Mouse (Mus musculus) heart, embryonic 16.5 days (tissue): ENCODE measurements around the gene Sympk. TPM values are rescaled to one million over a fixed set of nuclear protein-coding genes. Genes with fewer than 3 reads are reported as not detected.

Experiments used
- ATAC-seq: fragments of 200-750 bp; cut with Nextera tagmentation; replicated peaks from 2 replicates; pipeline ENCODE4 v1.8.0; 2017; ENCODE audit warnings: moderate number of reproducible peaks; ENCODE audit not compliant: insufficient read depth, low FRiP score; ENCODE audit errors: extremely low read depth
- H3K27ac ChIP-seq: fragments of 300-500 bp; sonication (generic); 2 replicates; pipeline ENCODE4 v1.5.1; 2014; ENCODE audit warnings: mild to moderate bottlenecking, low read length, control low read depth, moderate library complexity
- H3K27me3 ChIP-seq: fragments of 300-500 bp; sonication (generic); 2 replicates; pipeline ENCODE4 v1.6.1; 2014; ENCODE audit warnings: low read length, mixed read lengths; ENCODE audit not compliant: control insufficient read depth, insufficient read depth
- H3K36me3 ChIP-seq: fragments of 300-500 bp; sonication (generic); 2 replicates; pipeline ENCODE4 v1.6.1; 2014; ENCODE audit not compliant: control insufficient read depth, insufficient read depth
- H3K4me1 ChIP-seq: fragments of 300-500 bp; sonication (generic); 2 replicates; pipeline ENCODE4 v1.6.1; 2014; ENCODE audit warnings: low read length, mixed read lengths; ENCODE audit not compliant: control insufficient read depth, insufficient read depth
- H3K4me2 ChIP-seq: fragments of 300-500 bp; sonication (generic); 2 replicates; pipeline ENCODE4 v1.6.1; 2014; ENCODE audit warnings: low read depth, mild to moderate bottlenecking, control low read depth, low read length
- H3K4me3 ChIP-seq: fragments of 300-500 bp; sonication (generic); 2 replicates; pipeline ENCODE4 v1.5.1; 2014; ENCODE audit warnings: mild to moderate bottlenecking, control low read depth, low read length
- H3K9ac ChIP-seq: fragments of 300-500 bp; sonication (generic); 2 replicates; pipeline ENCODE4 v1.6.1; 2014; ENCODE audit warnings: low read length, control low read depth
- H3K9me3 ChIP-seq: fragments of 300-500 bp; sonication (generic); replicated peaks from 2 replicates; pipeline ENCODE4 v1.6.1; 2016; ENCODE audit warnings: low read length; ENCODE audit not compliant: control insufficient read depth
- WGBS: fragments of 180-500 bp; shearing (Covaris S2); extraction: QIAGEN DNeasy Blood & Tissue Kit; methylation state at CpG from one replicate; pipeline ENCODE4 v1.1.7; 2014; 5-methylcytosine and 5-hydroxymethylcytosine counted together
- polyA plus RNA-seq: library from polyadenylated mRNA; unstranded; fragments of >200 nt; fragmentation: Nextera tagmentation; extraction: Ambion mirVana; gene quantifications from 2 replicates; pipeline ENCODE4 v1.2.1, GENCODE M21; 2015

Gene Sympk
- polyA plus RNA-seq: 25.3 and 25.6 TPM in 2 replicates

DNA sequence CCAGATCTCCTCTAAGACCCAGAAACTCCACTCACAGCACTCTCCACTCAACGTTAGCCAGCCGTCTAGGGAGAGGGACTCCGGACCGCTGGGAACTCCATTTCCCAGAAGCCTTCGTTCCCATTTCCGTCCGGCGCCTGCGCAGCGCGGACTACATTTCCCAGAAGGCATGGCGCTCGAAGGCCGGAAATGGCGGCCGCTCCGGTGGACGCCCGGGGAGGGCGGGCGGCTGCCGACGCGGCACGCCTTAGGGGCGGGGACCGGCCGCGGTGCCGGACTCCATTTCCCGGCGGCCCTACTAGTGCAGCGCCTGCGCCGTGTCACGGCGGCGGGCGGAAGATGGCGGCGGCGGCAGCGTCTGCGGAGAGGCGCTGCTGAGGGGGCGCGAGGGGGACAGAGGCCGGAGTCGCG lies at the start of gene Sympk:
Sympk (plus strand) TSS at position 282 of the 411 bp plus-strand sequence.
- Histone ChIP-seq H3K9me3 (no peaks in the 10 kb centered on the region), H3K4me1 (peaks cover 18% of the 10 kb centered on the region), H3K27me3 (peaks cover 26% of the 10 kb centered on the region), H3K27ac (peak within 1 kb of the TSS; percentile 65), H3K36me3 (peaks cover under 1% of the 10 kb centered on the region; the same call in 1 of the 2 replicates), H3K4me3 (peak within 1 kb of the TSS; percentile 93), H3K4me2 (peak within 1 kb of the TSS; percentile 95), H3K9ac (peak within 1 kb of the TSS; percentile 97)
- peak; percentile 95 for ATAC-seq
- WGBS: 1% methylated on average over 50 of the region's 50 CpGs

DNA sequence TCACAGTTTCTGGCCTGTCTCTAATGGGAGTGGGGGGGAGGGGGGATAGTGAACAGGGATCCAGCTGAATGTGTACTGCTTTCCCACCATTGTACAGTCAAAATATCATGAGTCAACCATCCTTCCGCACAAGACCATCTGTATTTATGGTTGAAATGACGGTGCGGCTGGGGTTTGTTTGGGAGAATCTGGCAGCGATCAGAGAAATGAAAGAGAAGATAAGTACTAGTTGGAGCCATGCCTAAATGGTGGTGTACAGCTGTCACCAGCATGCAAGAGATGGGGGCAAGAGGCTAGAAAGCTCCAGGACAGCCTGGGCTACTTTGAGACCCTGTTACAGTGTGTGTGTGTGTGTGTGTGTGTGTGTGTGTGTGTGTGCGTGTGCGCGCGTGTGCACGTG lies 45.8 kb upstream of the Sympk start:
- ATAC-seq: no peak
- Histone ChIP-seq H3K4me3 (no peak overlapping the region), H3K36me3 (no peaks in the 10 kb centered on the region), H3K9me3 (no peaks in the 10 kb centered on the region), H3K27ac (no peak overlapping the region), H3K27me3 (no peaks in the 10 kb centered on the region), H3K9ac (no peak overlapping the region), H3K4me1 (no peaks in the 10 kb centered on the region), H3K4me2 (no peak overlapping the region)
- WGBS: 79% methylated on average over 9 of the region's 9 CpGs

DNA sequence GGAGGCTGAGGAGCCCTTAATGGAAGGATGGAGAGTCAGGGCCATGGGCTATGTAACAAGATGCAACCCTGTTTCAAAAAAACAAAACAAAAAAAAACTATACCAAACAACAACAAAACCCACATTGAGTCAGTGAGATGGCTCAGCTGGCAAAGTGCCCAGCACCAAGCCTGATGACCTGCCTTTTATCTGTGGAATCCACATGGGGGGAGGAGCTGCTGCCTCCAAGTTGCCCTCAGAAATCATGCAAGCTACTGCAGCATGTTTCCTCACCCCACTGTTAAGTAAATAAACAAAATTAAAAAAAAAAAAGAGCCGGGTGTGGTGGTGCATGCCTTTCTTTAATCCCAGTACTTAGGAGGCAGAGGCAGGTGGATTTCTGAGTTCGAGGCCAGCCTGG lies 37.7 kb upstream of the Sympk start:
- H3K9me3 ChIP-seq: no peaks in the 10 kb centered on the region
- H3K9ac ChIP-seq: no peak overlapping the region
- no peak overlapping the region for H3K4me2 ChIP-seq
- no peak overlapping the region for H3K4me3 ChIP-seq
- 62% methylated on average over 2 of the region's 2 CpGs for WGBS
- no peak for ATAC-seq
- H3K27me3 ChIP-seq: peaks cover 5% of the 10 kb centered on the region; the same call in 1 of the 2 replicates
- H3K36me3 ChIP-seq: no peaks in the 10 kb centered on the region
- H3K4me1 ChIP-seq: 0 out of 2 replicates have a peak, but pooled peaks cover 6% of the 10 kb centered on the region
- no peak overlapping the region for H3K27ac ChIP-seq

DNA sequence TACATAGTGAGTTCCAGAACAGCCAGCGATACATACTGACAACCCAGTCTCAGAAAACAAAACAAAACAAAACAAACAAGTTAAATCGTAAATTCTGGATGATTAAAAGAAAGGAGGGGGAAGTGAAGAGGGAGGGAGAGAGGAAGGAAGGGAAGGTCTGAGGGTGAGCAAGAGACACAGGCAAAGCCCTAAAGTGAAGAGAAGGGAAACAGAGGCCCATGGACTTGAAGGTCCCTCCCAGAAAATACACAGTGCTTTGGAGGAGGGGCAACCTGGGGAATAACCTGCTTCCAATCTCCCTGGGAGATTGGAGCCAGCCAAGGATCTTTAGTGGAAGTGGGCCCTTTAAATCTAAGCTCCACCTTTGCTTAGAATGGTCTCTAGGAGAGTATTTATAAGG lies 37.1 kb upstream of the Sympk start, which contains the start of gene Nanos2:
Nanos2 (plus strand) TSS at position 301 of the 400 bp plus-strand sequence.
- Histone ChIP-seq H3K4me1 (peaks cover 9% of the 10 kb centered on the region; the same call in 1 of the 2 replicates), H3K27me3 (peaks cover 8% of the 10 kb centered on the region; the same call in 1 of the 2 replicates), H3K9me3 (no peaks in the 10 kb centered on the region), H3K27ac (no peak within 1 kb of the TSS), H3K36me3 (no peaks in the 10 kb centered on the region), H3K4me2 (no peak within 1 kb of the TSS), H3K4me3 (no peak within 1 kb of the TSS), H3K9ac (no peak within 1 kb of the TSS)
- WGBS: 53% methylated on average over 2 of the region's 2 CpGs
- ATAC-seq: no peak

DNA sequence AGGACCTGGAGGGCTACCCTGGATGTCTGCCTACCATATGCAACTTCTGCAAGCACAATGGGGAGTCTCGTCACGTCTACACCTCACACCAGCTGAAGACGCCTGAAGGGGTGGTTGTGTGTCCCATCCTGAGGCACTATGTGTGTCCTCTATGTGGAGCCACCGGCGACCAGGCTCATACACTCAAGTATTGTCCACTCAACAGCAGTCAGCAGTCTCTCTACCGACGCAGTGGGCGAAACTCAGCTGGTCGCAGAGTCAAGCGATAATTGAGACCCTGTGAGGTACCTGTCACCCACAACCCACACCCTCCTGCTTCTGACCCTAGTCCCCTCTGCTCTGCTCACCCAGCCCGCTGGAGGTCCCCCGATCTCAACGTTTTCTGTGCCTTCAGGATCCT lies 36.4 kb upstream of the Sympk start:
- H3K9me3 ChIP-seq: no peaks in the 10 kb centered on the region
- WGBS: 56% methylated on average over 13 of the region's 13 CpGs
- H3K27me3 ChIP-seq: peaks cover 11% of the 10 kb centered on the region
- no peak overlapping the region for H3K27ac ChIP-seq
- peaks cover 10% of the 10 kb centered on the region; the same call in 1 of the 2 replicates for H3K4me1 ChIP-seq
- H3K4me3 ChIP-seq: no peak overlapping the region
- H3K9ac ChIP-seq: no peak overlapping the region
- H3K36me3 ChIP-seq: no peaks in the 10 kb centered on the region
- ATAC-seq: no peak
- H3K4me2 ChIP-seq: no peak overlapping the region

DNA sequence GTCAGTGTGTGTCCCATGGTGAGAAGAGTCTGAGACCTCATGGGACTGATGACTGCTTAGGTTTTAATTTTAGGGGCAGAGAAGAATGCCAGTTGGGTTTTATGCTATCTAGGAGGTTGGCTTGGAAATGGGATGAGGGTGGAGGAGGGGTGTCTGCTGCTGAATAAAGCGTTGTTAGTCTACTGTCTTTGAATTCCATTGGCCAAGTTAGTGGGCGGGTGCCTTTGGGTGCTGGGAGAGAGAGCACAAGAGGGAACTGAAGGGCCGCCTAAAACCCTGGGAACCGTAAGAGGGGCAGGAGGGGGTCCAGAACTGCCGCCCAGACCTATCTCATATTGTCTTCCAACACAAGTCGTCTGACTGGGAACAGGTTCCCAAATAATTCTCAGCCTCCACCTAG lies 35.4 kb upstream of the Sympk start:
- H3K4me1 ChIP-seq: peaks cover 10% of the 10 kb centered on the region; the same call in 1 of the 2 replicates
- ATAC-seq: no peak
- no peak overlapping the region for H3K4me2 ChIP-seq
- no peak overlapping the region for H3K27ac ChIP-seq
- peaks cover 13% of the 10 kb centered on the region for H3K27me3 ChIP-seq
- 59% methylated on average over 6 of the region's 6 CpGs for WGBS
- H3K4me3 ChIP-seq: no peak overlapping the region
- no peaks in the 10 kb centered on the region for H3K9me3 ChIP-seq
- no peak overlapping the region for H3K9ac ChIP-seq
- H3K36me3 ChIP-seq: no peaks in the 10 kb centered on the region

DNA sequence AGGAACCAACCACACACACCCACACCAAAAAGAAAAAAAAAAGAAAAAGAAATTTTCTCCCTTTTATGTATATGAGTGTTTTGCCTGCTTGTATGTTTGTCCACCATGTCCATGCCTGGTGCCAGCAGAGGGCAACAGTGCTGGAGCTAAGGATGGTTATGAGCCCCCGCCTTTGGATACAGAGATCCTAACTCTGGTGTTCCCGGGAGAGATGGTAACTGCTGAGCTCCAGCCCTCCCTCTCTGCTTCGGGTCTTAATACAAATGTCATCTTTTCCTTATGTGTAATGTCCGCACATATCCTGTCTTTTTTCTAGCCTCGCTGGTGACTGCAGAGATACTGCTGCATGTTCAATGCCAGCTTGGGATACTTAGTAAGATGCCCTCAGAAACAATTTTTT lies 34.2 kb upstream of the Sympk start:
- Histone ChIP-seq H3K9me3 (no peaks in the 10 kb centered on the region), H3K36me3 (0 out of 2 replicates have a peak, but pooled peaks cover under 1% of the 10 kb centered on the region), H3K27me3 (peaks cover 15% of the 10 kb centered on the region), H3K4me2 (peak overlapping the region; percentile 78), H3K27ac (no peak overlapping the region), H3K9ac (no peak overlapping the region), H3K4me3 (peak overlapping the region; percentile 46), H3K4me1 (peaks cover 10% of the 10 kb centered on the region; the same call in 1 of the 2 replicates)
- no peak for ATAC-seq
- 9% methylated on average over 5 of the region's 5 CpGs for WGBS

DNA sequence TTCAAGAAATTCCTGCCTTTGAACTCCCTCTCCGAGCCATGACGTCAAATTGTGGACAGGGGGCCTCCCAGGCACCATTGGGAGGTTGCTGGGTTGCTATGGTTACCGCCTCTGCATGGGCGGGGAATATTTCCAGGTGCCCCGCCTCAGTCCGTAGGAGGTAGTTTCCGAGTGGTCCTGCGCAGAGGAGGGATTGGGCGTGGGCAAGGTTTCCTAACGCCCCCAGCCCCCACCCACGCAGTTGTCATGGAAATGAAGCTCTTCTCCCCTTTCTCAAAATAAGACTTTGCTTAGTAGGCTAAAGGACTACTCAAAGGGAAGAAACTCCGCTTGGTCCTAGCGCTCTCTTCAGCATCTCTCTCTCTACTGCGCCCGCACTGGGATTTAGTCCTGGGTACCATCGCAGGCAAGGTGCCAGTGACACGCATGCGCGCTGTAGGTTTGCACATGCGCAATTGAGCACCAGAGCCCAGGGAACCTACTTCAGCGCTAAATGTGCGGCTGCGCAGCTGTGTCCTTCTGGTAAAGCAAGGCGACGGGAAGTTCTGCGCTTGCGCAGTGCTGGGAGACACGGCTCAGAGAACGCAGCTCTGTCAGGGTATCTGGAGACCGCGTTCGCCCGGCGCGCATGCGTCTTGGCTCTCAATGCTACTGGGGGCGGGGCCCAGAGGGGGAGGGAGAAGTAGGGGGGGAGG lies 33.4 kb upstream of the Sympk start, which contains the start of gene Mypop:
Mypop (plus strand) TSS at position 645 of the 695 bp plus-strand sequence.
- under 1% methylated on average over 35 of the region's 37 CpGs for WGBS
- H3K27ac ChIP-seq: peak within 1 kb of the TSS; percentile 69
- H3K4me1 ChIP-seq: peaks cover 10% of the 10 kb centered on the region; the same call in 1 of the 2 replicates
- ATAC-seq: peak; percentile 94
- peak within 1 kb of the TSS; percentile 64 for H3K9ac ChIP-seq
- peak within 1 kb of the TSS; percentile 78 for H3K4me2 ChIP-seq
- peaks cover 15% of the 10 kb centered on the region for H3K27me3 ChIP-seq
- peaks cover 3% of the 10 kb centered on the region; the same call in 1 of the 2 replicates for H3K36me3 ChIP-seq
- H3K9me3 ChIP-seq: no peaks in the 10 kb centered on the region
- H3K4me3 ChIP-seq: peak within 1 kb of the TSS; percentile 46

DNA sequence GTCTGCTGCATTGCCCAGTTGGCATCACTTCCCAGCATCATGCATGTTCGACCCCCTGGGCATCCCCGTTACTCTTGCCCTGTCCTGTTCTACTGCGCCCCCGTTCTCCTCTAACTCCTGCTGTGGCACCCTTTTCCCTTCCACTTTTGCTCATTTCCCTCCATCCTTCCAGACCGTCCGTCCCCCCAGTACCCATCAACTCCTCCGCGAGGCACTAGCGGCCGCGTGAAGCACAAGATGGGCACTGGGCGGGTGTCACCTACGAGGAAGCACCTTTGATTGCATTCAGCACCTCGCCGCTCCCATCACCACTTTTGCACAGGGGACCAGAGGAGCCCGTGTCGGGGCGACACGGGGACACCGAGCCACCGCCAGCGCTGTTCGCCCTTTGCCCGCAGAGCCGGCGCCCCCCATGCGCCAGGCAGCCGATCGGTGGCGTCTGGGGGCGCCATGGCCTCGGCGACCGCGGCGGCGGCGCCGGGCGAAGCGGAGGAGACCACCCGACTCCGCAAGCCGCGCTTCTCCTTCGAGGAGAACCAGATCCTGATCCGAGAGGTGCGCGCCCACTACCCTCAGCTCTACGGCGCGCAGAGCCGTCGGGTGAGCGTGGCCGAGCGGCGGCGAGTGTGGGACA lies 32.4 kb upstream of the Sympk start:
- Histone ChIP-seq H3K36me3 (peaks cover 6% of the 10 kb centered on the region; the same call in 1 of the 2 replicates), H3K27ac (no peak overlapping the region), H3K4me1 (peaks cover 10% of the 10 kb centered on the region; the same call in 1 of the 2 replicates), H3K27me3 (peaks cover 15% of the 10 kb centered on the region), H3K9me3 (no peaks in the 10 kb centered on the region), H3K9ac (peak overlapping the region; percentile 64), H3K4me3 (peak overlapping the region; percentile 46), H3K4me2 (peak overlapping the region; percentile 78)
- 0 out of 2 replicates have a peak, but pooled peaks have one; percentile 0 for ATAC-seq
- 2% methylated on average over 59 of the region's 59 CpGs for WGBS
